Mouse (Mus musculus) lung, postnatal 4 days (tissue): ENCODE results near the gene Myct1.

Experiments
- DNase-seq, 2 experiments: peaks; one replicate each; pipeline ENCODE4 v3.0.0; 2021

Gene Myct1

DNA sequence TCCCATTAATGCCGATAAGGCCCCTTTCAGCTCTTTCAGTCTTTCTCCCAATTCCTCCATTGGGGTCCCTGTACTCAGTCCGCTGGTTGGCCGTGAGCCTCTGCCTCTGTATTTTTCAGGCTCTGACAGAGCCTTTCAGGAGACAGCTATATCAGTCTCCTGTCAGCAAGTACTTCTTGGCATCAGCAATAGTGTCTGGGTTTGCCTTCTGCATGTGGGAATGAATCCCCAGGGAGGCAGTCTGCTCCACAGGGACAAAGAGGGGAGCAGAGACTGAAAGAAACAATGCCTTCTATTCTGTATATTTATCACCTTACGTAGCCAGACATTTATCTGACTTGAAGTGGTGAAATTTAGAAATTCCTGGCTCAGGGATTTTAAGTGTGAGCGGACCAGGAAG lies 32.7 kb downstream of the Myct1 start:
- no peak for DNase-seq

DNA sequence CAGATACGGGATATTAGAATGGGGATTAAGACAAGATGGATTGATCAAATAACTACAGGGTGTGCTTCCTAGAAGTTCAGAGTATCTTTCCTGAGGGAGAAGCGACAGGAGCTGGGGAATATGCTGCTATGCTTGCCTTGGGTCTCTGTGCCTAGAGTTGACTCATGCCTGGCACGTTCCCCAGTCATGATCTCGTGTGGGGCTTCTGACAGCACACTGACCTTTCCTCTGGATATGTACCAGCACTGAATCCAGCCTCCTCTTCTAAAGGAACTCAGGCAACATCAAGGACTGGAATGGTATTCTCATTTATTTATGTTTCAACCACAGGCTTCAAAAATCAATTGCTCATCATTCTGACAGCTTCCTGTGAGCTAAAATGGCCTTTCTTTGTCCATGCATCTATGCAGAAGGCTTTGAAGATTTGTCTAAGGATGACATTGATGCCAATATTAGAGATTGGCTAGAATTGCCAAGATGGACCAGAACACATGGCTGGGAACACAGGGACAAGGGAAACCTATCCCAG lies 40.2 kb downstream of the Myct1 start:
- no peak for DNase-seq

DNA sequence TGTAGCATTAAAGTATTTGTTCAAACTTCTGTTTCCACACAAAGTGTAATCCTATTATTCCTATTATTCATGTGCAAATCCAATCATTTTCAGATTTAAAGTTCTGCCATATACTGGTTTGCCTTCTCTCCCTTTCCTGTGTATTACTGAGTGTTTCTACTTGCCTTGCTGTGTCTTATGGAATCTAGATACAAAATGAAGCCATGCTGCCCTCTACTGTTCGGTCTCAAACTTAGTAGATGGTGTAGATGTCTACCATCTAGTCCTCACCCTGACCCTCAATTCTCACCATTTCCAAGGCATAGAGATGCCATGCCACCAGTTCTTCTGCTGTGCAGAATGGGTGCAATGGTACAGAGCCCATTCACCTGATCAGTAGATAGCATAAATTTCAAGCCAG lies 40.8 kb downstream of the Myct1 start:
- peak in 1 of 2 experiments; percentile 23 for DNase-seq

DNA sequence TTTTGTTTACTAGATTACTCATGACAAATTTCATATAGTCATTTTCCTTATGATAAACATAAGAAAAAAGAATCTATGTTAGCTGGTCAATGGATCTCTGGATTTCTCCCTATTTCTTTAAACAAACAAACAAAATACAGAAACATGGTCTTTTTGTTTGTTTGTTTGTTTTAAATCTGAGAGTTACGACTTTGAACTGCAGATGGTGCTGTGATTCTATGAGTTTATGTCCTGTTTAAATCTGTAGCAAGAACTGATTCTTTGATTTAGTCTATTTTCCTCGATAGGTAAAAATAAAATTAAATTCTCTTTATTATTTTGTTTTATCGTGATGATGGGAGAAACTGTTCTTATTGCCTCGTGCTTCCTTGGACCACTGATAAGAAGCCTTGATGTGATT lies 43.7 kb downstream of the Myct1 start:
- no peak for DNase-seq

DNA sequence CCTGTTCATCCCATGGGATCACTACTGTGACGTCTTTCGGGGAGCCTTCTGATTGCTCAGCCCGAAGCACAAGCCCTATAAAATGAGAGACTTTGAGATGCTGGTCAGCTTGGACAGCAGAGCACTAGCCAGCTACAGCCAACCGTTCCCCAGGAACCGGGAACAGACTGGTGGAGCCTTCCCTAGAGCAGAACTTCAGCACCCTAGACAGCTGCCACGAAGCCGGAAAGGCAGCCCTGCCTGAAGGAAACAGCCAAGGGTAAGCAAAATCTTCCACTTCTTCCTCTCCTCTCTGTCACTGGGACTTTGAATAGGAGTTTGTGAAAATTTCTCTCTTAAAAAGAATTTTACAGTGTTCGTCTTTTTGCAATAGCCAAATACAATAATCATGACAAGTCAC lies 45.5 kb downstream of the Myct1 start, which contains the start of gene Vip:
Gene Vip, plus strand, starts transcription at position 107 of the 400 bp plus-strand sequence.
- DNase-seq: peak; percentile 47
